Mouse (Mus musculus) megakaryocyte, embryonic 14.5 days (primary cell): ENCODE measurements around the gene Nudt14.

Source experiments
- FLI1 ChIP-seq: IDR thresholded peaks from 2 replicates; pipeline ENCODE4 v1.6.1; 2012; ENCODE audit warnings: low read length, inconsistent platforms, mixed read lengths
- GATA1 ChIP-seq: IDR thresholded peaks from 3 replicates; pipeline ENCODE4 v1.6.1; 2012; ENCODE audit warnings: mixed read lengths, low read length, inconsistent platforms, borderline replicate concordance

GRCm38 (mm10) chr12:112922541-112922940 is 19.4 kb downstream of the Nudt14 start:
- TF ChIP-seq FLI1, result no peak
- no peak for TF ChIP-seq GATA1
